Mouse (Mus musculus): ENCODE results near the gene Gdpd3.
"Not testable (repeated sequence)": the region's sequence is repeated elsewhere in the genome, so short reads cannot be mapped to it uniquely, and the experiment has no call there.

Gene Gdpd3

GRCm38 (mm10) chr7:126766201-126766600, at the start of gene Gdpd3:
Gene Gdpd3, plus strand, starts transcription at chr7:126766334.
- no peak for DNase-seq

GRCm38 (mm10) chr7:126717566-126717965, 48.6 kb upstream of the Gdpd3 start:
- no peak for DNase-seq

GRCm38 (mm10) chr7:126718787-126719337, 47.3 kb upstream of the Gdpd3 start:
- peak; percentile 47 to 51 for DNase-seq

- peak in 1 of 2 experiments; percentile 19 for DNase-seq
These were observed 44.5 kb upstream of the Gdpd3 start for GRCm38 (mm10) chr7:126721635-126722034.

- DNase-seq: no peak
These were observed 41.1 kb upstream of the Gdpd3 start for GRCm38 (mm10) chr7:126725077-126725476.

- DNase-seq: no peak
These were observed 40.5 kb upstream of the Gdpd3 start for GRCm38 (mm10) chr7:126725667-126726066.

- DNase-seq: not testable (repeated sequence)
These were observed 35.8 kb upstream of the Gdpd3 start for GRCm38 (mm10) chr7:126730256-126730789.

- no peak for DNase-seq
These were observed 30.0 kb upstream of the Gdpd3 start for GRCm38 (mm10) chr7:126736122-126736521.

- no peak for DNase-seq
These were observed 26.6 kb upstream of the Gdpd3 start for GRCm38 (mm10) chr7:126739551-126739950.

GRCm38 (mm10) chr7:126740132-126740735, 25.9 kb upstream of the Gdpd3 start:
- no peak for DNase-seq

- no peak for DNase-seq
These were observed 25.2 kb upstream of the Gdpd3 start for GRCm38 (mm10) chr7:126740977-126741376.

- no peak for DNase-seq
These were observed 24.7 kb upstream of the Gdpd3 start for GRCm38 (mm10) chr7:126741452-126741851.

GRCm38 (mm10) chr7:126741964-126742482, 24.1 kb upstream of the Gdpd3 start:
- DNase-seq: no peak

- no peak for DNase-seq
These were observed 20.1 kb upstream of the Gdpd3 start for GRCm38 (mm10) chr7:126746066-126746465.

- DNase-seq: peak; percentile 39
These were observed 19.3 kb upstream of the Gdpd3 start for GRCm38 (mm10) chr7:126746798-126747197.

- no peak for DNase-seq
These were observed 17.3 kb upstream of the Gdpd3 start for GRCm38 (mm10) chr7:126748824-126749223.

- no peak for DNase-seq
These were observed 16.4 kb upstream of the Gdpd3 start for GRCm38 (mm10) chr7:126749582-126750343.

- DNase-seq: peak; percentile 69 to 70
These were observed 11.3 kb upstream of the Gdpd3 start for GRCm38 (mm10) chr7:126754866-126755265.

GRCm38 (mm10) chr7:126758539-126758938, 7.6 kb upstream of the Gdpd3 start:
- no peak for DNase-seq

- DNase-seq: peak; percentile 94
These were observed 7.0 kb upstream of the Gdpd3 start, which contains the start of gene Mapk3 for GRCm38 (mm10) chr7:126759050-126759671. Gene Mapk3, plus strand, starts transcription at chr7:126759601.

- DNase-seq: no peak
These were observed 6.3 kb upstream of the Gdpd3 start for GRCm38 (mm10) chr7:126759672-126760390.

- DNase-seq: no peak
These were observed 5.7 kb upstream of the Gdpd3 start for GRCm38 (mm10) chr7:126760391-126760802.
